Mouse (Mus musculus) neutrophil, adult 5-6 weeks (primary cell): ENCODE results near the gene Cc2d1b. TPM values are rescaled to one million over a fixed set of nuclear protein-coding genes. Genes with fewer than 3 reads are reported as not detected.
A peak's percentile ranks its signal among the peaks of the same experiment; 100 is the strongest.

Experiments
- ATAC-seq: fragments of 151-379, 151-347 bp; 2 replicates; pipeline ENCODE4 v1.8.0; 2017; ENCODE audit warnings: mild to moderate bottlenecking, moderate TSS enrichment; ENCODE audit not compliant: insufficient number of reproducible peaks, poor library complexity, low FRiP score, severe bottlenecking; ENCODE audit errors: extremely low read depth
- total RNA-seq: library from RNA; stranded (forward); fragments of 200-1000 nt; gene quantifications from 2 replicates; pipeline ENCODE4 v1.2.3, GENCODE M21; 2017

Gene Cc2d1b
- total RNA-seq: 59.7 and 79.0 TPM in 2 replicates

DNA sequence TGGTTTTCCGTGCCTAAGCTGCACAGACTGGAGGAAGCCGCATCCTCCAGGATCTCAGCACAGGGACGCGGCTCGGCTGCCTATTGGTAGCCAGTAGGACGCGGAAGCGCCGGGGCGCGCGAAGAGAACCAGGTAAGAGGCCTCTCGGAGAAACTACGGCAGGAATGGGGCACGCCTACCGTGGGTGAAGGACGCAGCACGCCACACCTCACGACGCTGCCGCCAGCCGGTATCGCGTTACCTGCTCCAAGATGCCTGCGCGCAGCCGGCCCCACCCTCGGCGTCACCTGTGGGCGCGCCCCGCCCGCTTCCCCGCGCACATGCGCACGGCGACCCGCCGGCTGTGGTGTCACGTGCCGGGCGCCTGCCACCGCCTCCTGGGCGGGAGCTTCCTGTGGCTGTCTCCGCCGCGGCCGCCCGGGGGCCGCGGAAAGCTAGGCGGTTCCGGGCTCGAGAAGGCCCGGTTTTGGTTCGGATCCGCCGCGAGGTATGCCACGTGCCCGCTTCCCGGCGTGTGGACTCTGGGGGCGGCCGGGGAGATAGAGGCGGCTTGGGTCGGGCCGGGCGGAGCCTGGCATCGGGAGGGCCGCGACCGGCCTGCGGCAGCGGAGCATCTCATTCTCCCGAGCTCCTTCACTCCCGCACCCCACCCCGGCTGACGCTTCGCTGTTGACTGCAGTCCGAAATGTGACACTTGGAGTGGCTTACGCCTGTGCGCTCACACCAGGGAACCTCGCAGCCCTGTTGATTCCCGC, at the start of gene Cc2d1b:
Gene Cc2d1b (plus strand): TSS at position 354 of the 755 bp plus-strand sequence.
- peak; percentile 89 for ATAC-seq

DNA sequence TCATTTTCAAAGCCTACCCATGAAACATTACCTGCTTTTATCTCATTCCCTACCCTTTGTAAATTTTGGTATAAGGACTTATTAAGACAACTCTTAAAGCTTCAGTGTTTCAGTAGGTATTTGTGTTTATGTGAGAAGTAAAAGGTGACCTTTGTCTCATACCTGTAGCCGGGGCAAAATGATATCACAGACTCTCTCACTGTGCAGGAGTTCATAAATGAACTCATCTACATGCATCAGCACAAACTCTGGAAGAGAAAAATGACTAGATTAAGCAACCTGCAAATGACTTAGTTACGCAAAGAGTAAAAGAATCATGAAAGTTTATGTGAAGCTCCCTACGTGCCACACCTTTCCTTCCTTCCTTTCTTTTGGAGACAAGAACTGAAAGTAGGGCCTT, 47.1 kb upstream of the Cc2d1b start:
- ATAC-seq: no peak

DNA sequence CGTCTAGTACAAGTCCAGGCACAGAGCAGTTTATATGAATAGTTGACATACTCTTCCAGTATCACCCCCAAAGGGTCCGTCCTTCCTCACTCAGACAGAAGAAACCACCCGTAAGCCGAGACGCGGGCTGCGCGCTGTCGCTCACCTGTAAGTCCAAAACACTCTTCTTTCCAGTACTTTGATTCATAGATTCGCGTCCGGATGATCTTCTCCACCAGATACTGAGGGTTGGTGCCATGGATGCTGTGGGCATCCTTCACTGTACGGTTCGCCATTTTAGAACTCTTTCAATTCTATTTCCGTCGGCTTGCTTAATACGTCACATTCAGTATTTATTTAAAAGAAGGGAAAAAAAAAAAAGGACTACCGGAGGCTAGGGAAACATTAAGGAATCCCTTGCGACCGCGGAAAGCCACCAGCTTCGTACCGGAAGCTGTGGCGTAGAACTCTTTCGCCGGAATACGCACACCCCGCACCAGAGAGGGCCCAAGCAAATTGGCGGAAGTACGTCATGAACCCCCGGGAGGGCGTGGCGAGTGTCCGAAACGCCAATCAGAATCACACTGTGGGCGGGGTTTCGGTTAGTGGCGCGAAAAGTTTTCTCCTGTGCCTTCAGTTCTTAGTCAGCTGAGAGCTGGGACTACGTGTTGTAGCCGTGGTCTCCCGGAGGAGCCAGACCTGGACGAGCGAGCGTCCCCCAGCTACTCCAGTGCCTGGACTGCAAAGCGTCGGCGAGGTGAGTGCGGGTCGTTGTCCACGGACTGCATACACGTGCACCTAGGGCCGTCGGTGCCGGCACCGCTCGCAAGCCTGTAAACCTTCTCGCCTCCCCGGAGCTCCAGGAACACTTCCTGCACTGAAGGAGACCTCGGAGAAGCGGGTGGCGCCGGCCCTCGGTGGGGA, 40.6 kb upstream of the Cc2d1b start, which contains the start of the genes Prpf38a and Orc1:
Gene Prpf38a (minus strand): TSS at position 497 of the 903 bp plus-strand sequence.
Gene Orc1 (plus strand): TSS at position 584 of the 903 bp plus-strand sequence.
- peak; percentile 99 for ATAC-seq

DNA sequence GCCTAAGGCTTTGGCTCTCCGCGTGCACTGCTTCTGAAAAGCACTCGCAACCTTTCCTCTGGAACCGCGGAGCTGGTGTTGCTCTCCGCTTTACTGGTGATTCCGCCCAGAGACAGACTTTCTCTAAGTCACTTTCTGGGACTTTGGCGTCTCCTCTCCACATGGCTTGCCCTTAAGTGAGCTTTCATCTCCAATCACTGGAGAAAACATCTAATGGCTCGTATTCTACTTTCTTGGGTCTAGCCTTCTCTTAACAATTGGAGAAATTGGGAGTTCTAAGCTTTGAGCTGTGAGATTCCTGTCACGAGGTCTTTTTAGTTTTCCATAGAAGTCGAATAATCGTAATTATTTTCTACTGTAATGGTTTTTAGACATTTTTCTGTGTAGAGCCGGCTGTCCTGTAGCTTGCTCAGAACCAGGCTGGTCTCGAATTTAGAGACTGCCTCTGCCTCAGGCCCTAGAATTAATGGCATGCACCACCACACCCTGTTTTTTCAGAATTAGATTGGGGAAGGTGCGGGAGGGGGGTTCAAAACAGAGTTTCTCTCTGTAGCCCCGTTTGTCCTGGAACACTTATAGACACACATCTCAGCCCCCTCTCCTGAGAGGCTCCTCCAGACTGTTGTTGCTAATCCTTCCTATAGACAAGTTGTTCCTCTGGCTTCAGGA, 39.9 kb upstream of the Cc2d1b start:
- no peak for ATAC-seq

DNA sequence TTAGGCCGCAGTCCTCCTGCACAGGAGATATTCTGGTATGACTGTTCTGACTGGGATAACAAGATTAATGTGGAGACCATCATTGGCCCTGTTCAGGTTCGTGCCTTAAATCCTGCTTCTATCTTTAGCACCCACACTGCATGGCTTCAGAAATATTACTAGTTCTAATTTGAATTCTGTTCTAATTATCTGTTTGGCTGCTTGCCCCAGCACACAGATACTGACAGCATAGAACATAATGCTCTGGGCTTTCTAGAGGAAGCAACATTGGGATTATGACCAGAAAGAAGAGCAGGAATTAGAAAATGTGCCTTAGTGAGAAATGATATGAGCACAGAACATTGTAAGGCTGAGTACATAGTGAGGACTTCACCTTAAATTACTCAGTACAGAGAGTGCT, 26.4 kb upstream of the Cc2d1b start:
- no peak for ATAC-seq

DNA sequence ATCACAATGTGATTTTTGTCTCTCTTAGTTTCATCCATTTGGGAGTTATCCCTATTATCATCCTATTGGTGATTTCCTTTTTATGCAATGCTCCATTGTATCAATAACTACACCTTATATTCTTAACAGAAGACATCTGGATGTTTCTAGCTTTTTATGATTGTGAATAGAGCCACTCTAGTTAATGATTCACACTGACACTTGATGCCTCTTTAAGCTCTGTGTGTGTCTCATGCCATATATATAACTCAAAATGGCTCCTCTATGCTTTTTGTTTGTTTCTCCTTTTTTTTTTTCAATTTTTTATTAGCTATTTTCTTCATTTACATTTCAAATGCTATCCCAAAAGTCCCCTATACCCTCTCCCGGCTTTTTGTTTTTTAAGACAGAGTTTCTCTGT, 24.0 kb upstream of the Cc2d1b start:
- ATAC-seq: no peak

DNA sequence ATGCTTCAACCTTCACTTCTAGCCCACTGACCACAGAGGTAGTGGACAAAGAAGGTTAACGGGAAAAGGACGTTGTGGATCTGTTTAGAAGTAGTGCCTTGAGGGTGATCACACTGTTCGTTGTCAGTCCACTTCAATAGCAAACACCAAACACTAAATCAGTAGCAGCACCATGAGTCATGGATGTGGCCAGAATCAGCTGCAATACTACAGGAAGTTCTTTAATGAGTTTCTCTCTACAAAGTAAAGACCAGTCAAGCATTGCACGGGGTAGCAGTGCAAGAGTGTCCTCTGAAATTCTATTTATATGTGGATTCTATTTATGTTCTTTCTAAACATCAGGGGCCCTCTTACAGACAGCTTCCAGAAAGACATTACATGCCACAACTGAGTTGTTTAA, 21.4 kb upstream of the Cc2d1b start:
- ATAC-seq: no peak

DNA sequence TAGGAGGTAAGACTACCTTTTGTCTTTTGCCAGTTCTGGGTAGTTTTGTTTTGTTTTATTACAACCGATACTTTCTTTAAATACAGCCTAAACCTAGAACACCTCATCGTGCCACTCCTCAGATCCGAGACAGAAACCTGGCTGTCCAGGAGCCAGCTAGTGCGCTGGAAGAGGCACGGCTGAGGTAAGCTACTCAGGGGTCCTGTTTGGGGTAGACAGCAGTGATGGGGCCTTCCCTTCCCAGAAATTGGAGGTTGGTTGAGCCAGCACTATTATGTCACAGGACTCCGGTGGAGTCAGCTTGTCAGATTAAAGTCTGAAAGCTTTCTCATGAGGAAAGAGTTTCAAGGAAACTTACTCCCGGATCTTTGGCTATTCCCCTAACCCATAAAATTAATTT, 17.9 kb upstream of the Cc2d1b start:
- no peak for ATAC-seq

DNA sequence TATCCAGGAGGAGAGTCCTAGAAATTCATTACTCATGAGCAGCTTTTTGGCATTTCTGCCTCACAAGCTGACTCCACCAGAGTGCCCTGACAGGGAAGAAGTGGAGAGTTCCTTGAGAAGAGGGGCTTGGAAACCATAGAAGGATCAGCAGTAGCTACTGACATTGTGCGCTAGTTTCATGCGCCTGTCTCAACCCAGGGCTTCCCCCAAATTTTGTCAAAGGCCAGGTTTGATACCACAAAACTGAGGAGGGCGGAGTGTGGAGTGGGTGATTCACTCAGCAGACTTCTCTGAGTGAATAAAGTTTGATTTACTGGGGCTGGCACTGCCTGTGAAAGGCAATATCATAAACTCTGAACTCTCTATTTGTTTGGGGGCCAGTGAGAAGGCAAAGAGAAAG, 11.1 kb upstream of the Cc2d1b start:
- ATAC-seq: no peak

DNA sequence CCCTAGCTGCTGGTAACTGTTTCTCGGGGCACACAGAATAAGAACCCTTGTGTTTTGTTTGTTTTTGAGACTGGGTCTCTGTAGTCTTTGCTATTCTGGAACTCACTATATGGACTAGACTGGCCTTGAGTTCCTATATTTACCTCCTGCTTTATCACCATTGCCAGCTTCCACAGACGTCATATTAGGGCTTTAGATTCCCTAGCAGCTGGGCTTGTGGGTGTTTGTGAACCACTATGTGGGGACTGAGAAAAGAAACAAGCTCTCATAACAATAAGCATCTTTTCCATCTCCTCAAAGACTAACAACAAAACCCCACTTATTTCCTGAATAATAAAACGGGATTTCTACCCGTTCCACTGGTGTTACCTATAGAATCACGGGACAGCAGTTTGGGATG, 8.8 kb upstream of the Cc2d1b start:
- ATAC-seq: no peak

DNA sequence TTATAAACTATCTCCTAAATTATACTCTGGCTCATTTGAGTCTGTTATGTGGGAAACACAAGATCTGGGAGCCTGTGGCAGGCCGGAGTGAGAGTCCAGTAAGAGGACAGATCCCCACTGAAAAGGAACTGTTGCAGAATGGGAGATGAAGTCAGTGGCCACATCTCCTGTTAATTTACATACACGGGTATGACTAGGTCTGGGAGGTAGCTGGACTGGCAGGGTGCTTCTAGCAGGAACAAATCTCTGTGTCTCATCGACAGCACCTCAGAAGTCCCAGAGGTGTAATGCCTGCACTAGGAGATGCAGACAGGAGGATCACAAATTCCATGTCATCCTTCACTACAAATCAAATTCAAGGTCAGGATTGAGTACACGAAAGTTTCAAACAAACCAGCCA, 1.2 kb upstream of the Cc2d1b start:
- no peak for ATAC-seq

DNA sequence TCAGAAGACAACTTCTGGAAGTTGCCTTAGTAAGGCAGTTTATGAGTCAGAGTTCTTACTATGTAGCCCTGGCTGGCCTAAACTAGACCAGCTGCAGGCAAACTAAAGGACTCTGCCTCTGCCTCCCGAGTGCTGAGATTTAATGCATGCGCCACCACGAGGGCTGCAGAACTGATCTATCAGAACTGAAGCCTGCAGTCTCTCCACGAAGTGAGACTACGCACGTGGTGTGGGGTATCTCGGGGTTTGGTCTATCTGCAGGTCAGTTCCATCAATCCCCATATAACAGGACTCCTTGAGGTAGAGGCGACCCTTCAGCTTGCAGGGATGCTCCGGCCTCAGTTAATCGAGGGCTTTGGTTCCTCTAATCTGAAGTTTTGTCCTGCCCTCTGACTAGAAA, 575 bp upstream of the Cc2d1b start:
- ATAC-seq: no peak

DNA sequence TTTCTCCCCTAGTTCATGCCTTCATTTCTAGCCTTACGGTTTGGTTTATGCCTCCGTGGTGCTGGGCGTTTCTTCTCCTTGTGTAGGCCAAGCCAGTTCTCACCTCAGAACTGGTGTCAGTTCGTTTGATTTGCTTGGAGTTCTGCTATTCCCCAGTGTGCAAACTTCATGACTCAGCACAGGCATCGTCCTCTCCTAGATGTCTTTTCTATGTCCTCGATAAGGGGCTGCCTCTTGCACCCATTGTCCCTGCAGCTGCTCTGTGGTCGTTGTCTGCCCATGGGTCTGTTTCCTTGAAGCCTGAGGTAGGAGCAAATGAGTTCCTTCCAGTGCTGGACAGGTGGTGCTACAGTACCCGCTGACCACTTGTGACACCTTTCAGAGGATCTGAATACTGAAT, 796 bp downstream of the Cc2d1b start:
- ATAC-seq: no peak

DNA sequence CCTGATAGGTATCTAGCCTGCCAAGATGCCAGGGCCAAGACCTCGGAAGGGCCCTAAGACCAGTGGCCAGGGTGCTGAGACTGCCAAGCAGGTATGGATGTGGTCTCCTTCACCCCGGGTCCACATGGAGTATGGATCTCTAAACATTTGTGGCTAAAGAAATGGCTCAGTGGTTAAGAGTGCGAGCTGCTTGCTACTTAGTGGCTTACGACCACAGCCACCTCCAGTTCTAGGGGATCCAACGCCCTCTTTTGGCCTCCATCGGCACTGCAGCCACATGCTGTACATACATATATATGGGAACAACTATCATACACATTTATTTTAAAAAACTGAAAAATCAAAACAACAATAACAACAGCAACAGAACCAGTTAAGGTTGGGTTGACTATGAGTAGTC, 1.8 kb downstream of the Cc2d1b start:
- no peak for ATAC-seq

DNA sequence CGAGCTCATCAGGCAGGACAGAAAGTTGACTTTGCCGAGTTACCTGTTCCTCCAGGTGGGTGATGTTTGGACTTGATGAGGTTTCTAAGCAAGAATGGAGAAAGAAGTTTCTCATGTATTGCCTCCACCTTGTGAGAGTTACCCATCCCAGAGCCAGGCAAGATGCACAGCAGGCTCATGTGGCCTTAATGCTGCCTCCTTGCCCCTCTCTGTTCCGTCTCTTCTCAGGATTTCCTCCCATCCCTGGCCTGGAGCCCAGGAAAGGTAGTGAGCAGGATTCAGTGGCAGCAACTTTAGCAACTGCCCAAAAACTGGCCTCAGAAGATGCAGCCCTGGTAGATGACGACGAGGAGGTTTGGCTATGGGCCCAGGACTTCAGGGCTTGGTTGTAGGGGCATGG, 7.3 kb downstream of the Cc2d1b start:
- ATAC-seq: no peak

DNA sequence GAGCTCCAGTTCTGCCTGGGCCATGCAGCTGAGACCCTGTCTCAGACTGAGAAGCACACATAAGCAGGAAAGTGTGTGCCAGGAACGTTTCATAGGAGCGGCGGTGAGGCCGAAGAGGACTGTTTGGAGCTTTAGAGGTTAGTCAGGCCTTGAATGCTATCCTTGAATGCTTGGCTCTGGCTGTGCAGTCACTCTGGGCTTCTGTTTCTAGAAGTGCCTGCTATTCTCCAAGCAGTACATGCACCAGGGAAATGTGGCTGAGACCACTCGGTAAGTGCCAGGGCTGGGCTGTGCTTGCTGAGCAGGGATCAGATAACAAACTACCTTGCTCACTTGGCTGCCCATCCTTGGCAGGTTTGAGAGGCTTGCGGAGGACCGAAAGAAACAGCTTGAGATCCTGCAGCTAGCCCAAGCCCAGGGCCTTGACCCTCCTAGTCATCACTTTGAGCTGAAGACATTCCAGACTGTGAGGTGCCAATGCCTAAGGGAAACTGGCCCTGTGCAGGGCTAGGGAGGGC, 9.7 kb downstream of the Cc2d1b start:
- ATAC-seq: no peak

DNA sequence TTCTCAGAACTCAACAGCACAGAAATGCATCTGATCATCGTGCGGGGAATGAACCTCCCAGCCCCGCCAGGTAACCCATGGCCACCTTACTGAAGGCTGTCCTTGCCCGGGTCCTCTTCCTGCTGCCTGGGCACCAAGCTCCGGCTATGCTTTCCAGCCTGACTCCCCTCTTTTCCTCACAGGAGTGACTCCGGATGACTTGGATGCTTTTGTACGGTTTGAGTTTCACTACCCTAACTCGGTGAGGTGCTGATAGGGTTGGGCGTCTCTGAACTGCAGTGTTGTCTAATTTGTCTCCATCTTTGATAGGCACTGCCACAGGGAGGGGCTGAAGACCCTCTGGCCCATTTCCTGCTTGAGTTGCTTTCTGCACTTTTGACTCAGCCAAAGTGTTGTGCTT, 10.4 kb downstream of the Cc2d1b start:
- ATAC-seq: no peak

DNA sequence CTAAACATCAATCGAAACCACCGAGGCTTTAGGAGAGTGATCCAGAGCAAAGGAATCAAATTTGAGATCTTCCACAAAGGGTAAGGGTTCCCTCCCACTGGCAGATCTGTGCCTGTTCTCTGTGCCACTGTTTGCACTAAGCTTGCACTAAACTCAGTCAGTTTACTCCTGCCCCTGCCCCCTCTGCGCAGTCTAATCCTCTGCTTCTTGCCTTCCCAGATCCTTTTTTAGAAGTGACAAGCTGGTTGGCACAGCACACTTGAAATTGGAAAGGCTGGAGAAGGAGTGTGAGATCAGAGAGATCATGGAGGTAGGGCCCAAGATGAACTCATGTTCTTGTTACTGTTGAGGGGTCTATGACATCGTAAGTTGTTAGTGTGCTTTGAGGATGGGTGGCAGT, 11.9 kb downstream of the Cc2d1b start:
- ATAC-seq: no peak

DNA sequence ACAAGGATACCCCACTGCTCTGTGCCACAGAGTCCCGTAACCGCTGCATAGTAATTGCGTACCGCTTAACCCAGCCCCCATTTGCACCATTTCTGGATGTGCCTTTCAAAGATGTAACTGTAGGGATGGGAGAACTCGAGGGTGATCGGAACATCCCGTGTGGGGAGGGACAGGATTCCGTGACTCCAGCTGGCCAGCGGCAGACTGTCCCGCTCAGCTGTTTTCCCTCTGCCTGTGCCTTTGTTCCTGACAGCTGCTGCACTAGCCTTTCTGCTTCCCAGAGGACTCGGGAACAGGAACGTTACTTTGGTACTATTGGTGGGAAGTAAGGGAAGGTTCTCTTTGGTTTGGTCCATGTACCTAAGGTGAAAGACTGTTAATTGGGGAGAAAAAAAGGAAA, 14.0 kb downstream of the Cc2d1b start:
- ATAC-seq: no peak
